Mouse (Mus musculus): ENCODE results near the gene Fcgrt.
"Not testable (repeated sequence)": the region's sequence is repeated elsewhere in the genome, so short reads cannot be mapped to it uniquely, and the experiment has no call there.

- TF ChIP-seq TCF12 (IDR thresholded peaks at IDR 0.05; ENCODE audit: insufficient read depth, poor library complexity, severe bottlenecking); MAX (IDR thresholded peaks at IDR 0.05; ENCODE audit: low read depth); POLR2AphosphoS2 (IDR thresholded peaks at IDR 0.05; ENCODE audit: insufficient read length, low read depth); POLR2A (IDR thresholded peaks at IDR 0.05; ENCODE audit: insufficient read length, low read depth); E2F4 (IDR thresholded peaks at IDR 0.05; ENCODE audit: insufficient read depth); CEBPB (IDR thresholded peaks at IDR 0.05; ENCODE audit: insufficient read depth, poor library complexity, severe bottlenecking); USF1 (IDR thresholded peaks at IDR 0.05; ENCODE audit: low read depth); MYOD1 (IDR thresholded peaks at IDR 0.05; ENCODE audit: control insufficient read depth in 1 of 3, insufficient read length in 2 of 3, low read depth in 2 of 3); SRF (IDR thresholded peaks at IDR 0.05; ENCODE audit: control insufficient read depth, insufficient read length, low read depth); MYOG (IDR thresholded peaks at IDR 0.05; ENCODE audit: control insufficient read depth in 1 of 3, insufficient read depth in 1 of 3, insufficient read length in 2 of 3, low read depth in 2 of 3); REST (IDR thresholded peaks at IDR 0.05; ENCODE audit: insufficient read depth, insufficient read length): not testable (repeated sequence)
These were observed 22.0 kb upstream of the Fcgrt start for GRCm38 (mm10) chr7:45125649-45126048.
